Mouse (Mus musculus) megakaryocyte, embryonic 14.5 days (primary cell): ENCODE measurements around the gene Rpl36a-ps1.

Experiments used
- FLI1 ChIP-seq: IDR thresholded peaks from 2 replicates; pipeline ENCODE4 v1.6.1; 2012; ENCODE audit warnings: low read length, inconsistent platforms, mixed read lengths
- GATA1 ChIP-seq: IDR thresholded peaks from 3 replicates; pipeline ENCODE4 v1.6.1; 2012; ENCODE audit warnings: mixed read lengths, low read length, inconsistent platforms, borderline replicate concordance

GRCm38 (mm10) chr14:99022346-99023086, 28.4 kb upstream of the Rpl36a-ps1 start:
- TF ChIP-seq GATA1 (no peak), FLI1 (no peak)
